Mouse (Mus musculus) liver, embryonic 14.5 days (tissue): ENCODE data around the gene Osbpl11.

Experiments
- CTCF ChIP-seq: IDR thresholded peaks from 2 replicates; pipeline ENCODE4 v1.5.1; 2016; ENCODE audit warnings: antibody characterized with exemption, low read depth, control low read depth
- EP300 ChIP-seq: IDR thresholded peaks from 2 replicates; pipeline ENCODE4 v1.6.1; 2016; ENCODE audit warnings: antibody characterized with exemption, low read depth

GRCm38 (mm10) chr16:33163330-33164090 lies 21.4 kb upstream of the Osbpl11 start:
- TF ChIP-seq CTCF (no peak), EP300 (no peak)
